Mouse (Mus musculus) thymus, adult 18-20 months (tissue): ENCODE measurements at regions not wholly inside any gene's neighbourhood (a gene's known extent, or its start where the extent isn't known, plus 50 kb on each side); places are given as distances from the start of the nearest gene placed in this dataset.

Experiments used
- DNase-seq, 2 experiments: peaks; one replicate each; pipeline ENCODE4 v3.0.0; 2022; ENCODE audit warnings: mixed read lengths in 2 of 2

DNA sequence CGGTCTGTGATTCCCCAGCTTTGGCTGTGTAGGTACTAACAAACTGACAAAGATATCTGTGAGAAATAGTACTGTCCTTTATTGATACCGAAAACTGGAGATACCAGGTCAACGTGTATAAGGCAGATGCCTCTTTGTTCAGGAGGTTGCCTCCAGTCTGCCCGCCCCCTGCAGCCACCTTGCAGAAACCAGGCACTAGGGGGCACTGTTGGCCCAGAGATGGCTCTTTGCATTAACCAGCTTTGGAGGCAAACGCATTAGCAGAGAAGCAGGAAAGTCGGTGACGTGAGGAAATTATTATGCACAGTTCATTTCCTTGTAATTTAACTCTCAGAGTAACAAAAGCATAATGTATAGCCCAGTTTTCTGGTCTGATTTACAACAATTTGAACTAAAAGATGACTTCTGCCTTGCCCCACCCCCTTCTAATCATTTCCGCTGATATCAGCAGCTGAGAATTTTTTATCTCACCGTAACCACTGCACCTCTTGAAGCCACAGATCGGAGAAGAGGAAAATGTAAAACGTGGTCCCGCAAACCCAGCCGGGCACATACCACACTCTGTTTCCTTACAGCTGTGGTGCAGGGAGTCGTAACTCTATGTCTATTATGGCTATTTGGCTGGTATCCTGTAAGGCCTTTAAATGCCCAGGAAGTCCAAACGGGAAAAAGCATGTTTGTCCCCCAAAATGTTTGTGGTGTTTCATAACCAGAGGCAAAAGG, 203.5 kb downstream of the Icos start:
- DNase-seq: peak; percentile 60 to 69

DNA sequence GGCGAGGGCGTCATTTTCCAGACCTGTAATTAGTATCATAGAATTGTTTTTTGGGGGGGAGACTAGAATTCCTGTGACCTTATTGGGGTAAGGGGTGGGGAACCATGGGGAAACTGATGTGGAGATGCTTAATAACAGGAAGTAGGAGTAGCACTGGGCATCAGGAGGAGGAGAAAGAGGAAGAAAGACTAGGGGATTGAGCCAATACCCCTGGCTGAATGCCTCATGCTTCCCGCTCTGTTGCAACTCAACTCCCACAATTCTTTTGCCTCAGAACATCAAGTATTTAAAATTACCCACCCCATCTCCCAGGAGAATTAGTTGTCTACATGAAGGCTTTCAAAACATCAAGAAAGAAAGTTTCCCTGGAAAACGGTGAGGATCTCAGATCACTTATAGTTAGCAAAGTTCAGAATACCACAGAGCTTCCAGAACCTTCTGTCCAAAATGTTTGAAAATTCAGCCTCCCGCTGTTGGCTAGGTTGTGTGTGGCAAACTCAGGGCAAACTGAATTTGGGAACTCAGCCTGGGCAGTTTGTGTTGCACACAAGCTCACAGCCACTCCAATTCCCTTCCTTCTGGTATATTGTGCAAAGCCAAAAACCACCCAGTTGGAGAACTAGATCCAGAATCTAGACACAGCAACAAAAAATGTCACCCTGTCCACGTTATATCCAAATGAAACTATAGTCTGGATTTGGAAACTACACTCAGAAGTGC, 209.8 kb downstream of the Icos start:
- no peak for DNase-seq

DNA sequence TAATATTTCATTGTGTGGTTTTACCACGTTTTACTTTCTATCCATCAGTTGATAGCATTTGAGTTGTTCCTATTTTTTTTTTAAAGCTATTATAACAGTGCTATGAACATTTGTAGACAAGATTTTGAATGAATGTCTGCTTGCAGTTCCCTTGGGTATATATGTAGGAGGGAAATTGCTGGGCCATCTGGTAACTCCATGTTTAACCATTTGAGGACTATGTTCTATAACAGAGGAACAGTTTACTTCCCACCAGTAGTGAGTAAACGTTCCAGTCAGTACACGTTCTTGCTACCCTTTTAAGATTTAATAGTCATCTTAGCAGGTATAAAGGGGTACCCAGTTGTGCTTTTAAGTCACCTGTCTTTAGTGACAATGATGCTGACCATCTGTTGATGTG, 213.2 kb downstream of the Icos start:
- DNase-seq: no peak

DNA sequence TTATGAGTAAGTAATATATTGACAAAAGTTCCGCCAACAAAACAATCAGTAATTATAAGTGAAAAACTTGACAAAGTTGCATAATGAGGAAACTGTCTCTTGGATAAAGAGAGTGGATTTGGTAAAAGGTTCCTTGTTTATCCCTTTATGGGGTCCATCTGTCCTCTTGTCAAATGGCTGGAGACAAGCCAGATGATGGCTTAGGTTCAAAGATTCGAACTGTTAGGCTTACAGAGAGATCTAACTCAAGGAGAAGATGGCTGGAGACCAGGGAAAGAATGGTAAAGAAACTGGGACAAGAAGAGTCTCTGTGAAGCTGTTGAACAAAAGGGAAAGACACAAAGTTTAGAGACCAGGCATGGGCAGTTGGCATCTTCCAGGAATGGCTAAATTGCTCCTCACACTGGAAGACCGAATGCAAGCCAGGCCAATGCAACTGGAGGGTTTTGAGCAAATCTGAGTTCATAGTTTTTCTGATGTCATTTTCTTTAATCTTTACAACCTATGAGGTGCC, 220.9 kb downstream of the Icos start:
- no peak for DNase-seq

- DNase-seq: no peak
Observed at GRCm38 (mm10) chr1:61201006-61201405, 223.3 kb downstream of the Icos start.

DNA sequence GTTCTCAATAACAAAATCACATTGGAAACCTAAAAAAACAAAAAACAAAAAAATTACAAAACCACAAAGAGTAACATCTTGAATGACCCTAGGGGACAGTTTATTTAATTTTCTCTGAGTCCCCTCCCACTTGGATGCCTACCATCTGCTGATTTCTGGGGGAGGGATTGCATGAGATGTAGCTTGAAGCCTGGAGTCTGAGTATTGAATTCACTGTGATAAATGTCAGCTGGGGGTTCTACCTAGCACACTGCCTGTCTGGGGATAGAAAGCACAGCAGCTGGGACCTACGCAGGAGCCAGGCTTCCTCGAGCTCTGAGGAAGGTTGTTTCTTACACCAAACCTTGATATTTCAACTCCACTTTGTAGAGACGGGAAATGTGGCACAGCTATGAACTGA, 224.4 kb downstream of the Icos start:
- no peak for DNase-seq

DNA sequence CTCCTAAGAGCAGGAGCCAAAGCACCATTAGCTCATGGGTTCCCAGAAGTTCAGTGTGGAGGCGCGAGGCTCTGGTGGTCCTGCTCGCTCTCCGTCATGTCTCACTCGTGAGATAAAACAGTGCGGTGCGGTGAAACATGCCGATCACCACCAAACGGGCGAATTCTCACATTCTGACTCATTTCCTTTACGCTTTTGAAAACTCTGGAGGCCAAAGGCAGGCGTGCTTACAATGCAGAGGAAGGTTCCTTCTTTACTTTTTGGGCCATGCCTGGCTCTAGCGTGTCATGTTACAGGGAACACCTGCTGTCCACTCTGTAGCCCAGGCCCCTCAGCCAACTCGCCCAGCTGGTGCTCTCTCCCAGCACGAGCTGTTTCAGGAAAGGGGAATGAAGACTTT, 225.4 kb downstream of the Icos start:
- DNase-seq: no peak

GRCm38 (mm10) chr1:61203612-61204011, 225.9 kb downstream of the Icos start:
- DNase-seq: no peak

- DNase-seq: no peak
Observed at GRCm38 (mm10) chr1:61205137-61205536, 227.4 kb downstream of the Icos start.

DNA sequence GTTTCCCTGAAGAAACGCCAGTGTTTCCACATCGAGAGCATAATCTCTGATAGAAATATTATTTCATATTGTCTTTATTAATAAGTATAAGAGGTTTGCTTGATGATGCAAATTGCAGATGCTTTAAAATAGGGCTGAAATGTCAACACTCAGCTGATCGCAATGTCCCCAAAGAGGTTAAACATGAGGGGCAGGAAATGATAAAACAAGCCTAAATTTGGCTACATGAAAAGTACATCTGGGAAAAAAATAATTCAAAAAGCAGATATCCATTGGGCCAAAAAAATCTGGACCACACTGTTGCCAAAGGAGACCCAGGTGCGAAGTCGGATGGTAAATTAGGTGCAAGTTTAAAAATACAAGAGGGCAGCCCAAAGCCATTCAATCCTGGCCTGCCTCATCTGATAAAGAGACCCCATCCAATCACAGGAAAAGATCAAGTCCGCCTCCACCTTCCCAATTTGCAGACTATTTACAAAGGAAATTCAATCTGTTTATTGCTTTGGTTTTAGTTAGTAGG, 229.2 kb downstream of the Icos start:
- DNase-seq: no peak

GRCm38 (mm10) chr1:61208386-61208785, 230.7 kb downstream of the Icos start:
- DNase-seq: no peak

- DNase-seq: no peak
Observed at GRCm38 (mm10) chr1:61221131-61221530, 243.4 kb downstream of the Icos start.

DNA sequence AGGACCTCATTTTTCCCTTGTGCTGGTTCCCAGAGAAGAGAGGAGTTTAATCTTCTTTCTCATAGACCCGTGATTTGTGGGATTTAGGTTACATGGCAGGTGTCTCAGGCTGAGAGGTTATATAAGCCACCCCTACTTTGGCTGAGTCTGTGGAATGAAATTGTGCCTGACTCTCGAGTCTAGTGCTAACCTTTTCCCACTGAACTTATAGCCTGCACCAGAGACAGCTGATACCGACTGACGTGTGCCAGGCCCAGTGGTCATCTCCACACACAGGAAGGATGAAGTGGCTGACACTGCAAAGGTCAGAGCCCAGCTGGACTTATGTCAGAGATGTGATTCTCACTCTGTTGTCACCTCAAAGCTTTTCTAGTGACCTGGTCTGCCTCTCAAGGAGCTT, 251.2 kb downstream of the Icos start:
- no peak for DNase-seq

DNA sequence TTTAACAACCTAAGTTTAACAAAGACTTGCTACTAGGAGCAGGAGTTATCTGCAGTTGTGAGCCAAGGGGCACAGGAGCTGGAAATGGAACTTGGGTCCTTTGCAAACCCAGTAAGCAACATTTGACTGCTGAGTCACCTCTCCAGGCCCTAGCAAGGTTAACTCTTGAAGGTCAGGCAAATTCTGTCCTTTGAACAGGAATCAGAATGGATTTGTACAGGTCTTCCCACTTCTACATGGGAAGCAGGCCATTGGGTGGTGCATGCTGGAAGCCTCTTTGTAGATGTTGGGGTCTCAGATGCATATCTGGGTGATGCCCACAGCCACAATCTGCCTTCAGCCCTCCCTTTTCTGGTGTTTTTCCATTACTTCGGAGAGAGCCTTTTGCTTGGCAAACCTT, 255.3 kb downstream of the Icos start:
- DNase-seq: no peak

- DNase-seq: no peak
Observed at GRCm38 (mm10) chr1:61233476-61234297, 256.0 kb downstream of the Icos start.

GRCm38 (mm10) chr1:61234298-61234682, 256.6 kb downstream of the Icos start:
- no peak for DNase-seq

- no peak for DNase-seq
Observed at GRCm38 (mm10) chr1:61236511-61236910, 258.8 kb downstream of the Icos start.

DNA sequence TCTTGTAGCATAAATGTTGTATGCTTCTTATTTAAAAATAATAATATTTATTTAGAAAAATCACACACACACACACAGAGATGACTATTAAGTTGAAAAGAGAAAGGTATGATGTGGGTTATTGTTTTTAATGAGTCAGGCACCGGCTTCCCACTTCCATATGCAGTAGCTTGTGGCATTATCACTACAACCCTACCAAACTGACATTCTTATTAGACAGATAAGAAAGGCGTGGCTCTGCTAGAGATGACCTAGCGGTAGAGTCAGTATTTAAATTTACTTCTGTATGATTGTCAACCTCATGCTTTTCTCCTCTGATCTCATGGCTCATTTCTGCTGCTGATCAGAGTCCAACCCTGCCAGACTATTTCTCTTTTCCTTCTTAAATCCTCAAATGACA, 260.9 kb downstream of the Icos start:
- DNase-seq: no peak

GRCm38 (mm10) chr1:61257561-61257960, 279.8 kb downstream of the Icos start:
- DNase-seq: no peak

DNA sequence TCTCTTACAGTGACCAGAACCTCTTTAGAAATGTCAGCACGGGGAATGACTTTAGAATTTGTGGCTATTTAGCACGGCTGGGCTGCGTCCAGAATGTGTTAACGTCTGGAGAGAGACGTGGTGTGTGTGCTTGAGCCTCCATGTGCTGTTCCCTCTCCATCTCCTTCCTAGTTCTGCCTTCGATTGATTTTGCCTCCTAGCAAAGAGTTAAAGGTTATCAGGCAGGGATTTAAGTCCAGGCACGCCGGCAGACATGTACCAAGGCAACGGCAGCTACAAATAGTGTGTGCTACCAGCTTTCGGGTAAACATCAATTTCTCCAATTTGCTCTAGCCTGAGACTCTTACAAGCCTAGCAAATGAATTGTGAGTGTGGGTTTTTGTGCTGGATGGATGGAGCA, 285.7 kb downstream of the Icos start:
- no peak for DNase-seq

DNA sequence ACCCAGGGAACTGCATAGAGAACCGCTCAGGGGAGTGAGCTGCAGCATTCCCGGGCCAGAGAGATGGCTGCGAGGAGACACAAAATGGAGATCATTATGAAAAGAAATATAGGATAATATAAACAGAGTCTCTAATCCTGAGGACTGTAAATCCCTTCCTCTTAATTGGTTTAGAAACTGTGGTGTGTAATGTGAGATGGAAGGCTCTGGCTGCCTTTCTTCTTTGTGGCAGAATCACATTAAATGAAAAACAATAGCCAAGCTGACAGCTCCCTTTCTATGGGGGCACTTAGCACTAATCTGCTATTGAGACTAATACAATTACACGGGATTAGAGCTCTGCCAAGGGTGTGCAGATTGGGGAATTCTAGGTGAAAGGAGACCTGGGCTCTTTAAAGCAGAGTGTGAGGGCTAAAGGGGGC, 288.0 kb downstream of the Icos start:
- DNase-seq: no peak

DNA sequence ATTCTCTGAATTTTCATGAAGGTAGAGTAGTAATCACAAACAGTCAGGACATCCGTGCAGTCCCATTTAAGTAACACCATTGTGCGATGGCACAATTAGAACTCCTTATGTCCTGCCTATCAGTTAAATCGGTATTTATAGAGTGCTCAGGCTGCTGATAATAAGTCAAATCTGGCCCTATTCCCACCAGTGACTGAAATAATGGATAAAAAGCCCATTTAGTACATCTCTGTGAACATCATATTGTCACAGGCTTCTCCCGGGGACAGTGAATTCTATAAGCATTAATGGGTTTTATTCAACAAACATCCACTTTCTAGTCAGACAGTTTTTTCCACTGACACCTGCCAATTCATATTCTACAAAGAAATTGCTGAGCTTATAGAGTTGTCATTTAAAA, 296.1 kb downstream of the Icos start:
- no peak for DNase-seq

DNA sequence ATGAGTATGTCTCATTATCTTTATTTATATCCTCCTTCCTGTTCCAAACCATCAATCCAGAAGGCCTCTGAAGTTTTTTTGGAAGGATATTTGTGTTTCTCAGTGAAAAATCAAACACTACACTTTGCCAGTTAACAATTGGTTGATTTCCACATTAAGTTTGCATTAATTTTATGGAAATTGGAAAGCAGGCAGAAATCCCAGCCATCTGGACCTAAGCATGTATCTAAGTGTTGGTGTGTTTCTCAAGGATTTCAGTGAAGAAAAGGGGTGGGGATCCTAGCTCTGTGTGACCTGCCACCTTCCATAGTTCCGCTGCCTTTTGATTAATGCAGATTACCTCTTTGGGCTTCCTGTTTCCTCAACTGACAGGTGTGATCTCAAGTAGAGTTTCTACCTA, 296.5 kb downstream of the Icos start:
- no peak for DNase-seq
